Mouse (Mus musculus) testis, adult 2 months (tissue): ENCODE data around the gene Gm49391.

Source experiments
- CTCF ChIP-seq: fragments of 200-500 bp; IDR thresholded peaks from 2 replicates; pipeline ENCODE4 v1.5.1; 2012; ENCODE audit warnings: low read depth, mild to moderate bottlenecking, inconsistent platforms, low read length, moderate library complexity; ENCODE audit not compliant: control insufficient read depth, insufficient read depth, insufficient replicate concordance
- POLR2A ChIP-seq: fragments of 200-500 bp; IDR thresholded peaks from 2 replicates; pipeline ENCODE4 v1.6.1; 2012; ENCODE audit warnings: low read depth, mild to moderate bottlenecking, inconsistent platforms, low read length, moderate library complexity; ENCODE audit not compliant: control insufficient read depth

DNA sequence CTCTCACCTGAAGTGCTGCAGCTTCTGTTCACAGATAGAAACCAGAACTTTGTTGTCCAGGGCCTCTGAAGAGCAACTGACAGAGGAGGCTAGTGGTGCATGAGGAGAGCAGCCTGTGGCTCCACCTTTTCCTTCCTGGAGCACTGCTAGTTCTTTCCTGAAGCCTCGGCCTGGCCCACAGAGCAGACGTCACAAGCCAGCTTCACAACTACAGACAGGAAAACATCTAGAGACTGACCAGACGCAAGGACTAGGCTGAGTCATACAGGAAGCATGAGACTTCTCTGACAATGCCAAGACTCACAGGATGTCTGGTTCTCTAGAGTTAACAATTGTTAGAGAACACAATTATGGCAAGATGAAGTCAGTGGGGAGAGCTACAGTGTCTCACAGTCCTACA lies 39.0 kb downstream of the Gm49391 start, which contains the start of gene Ctla2b:
- TF ChIP-seq POLR2A (no peak), CTCF (no peak)
